Mouse (Mus musculus) heart, embryonic 10.5 days (tissue): ENCODE data around the gene Mxd3. TPM values are rescaled to one million over a fixed set of nuclear protein-coding genes. Genes with fewer than 3 reads are reported as not detected.

Source experiments
- DNase-seq: peaks from one replicate; pipeline ENCODE4 v3.0.0-alpha.2; 2017; ENCODE audit warnings: low spot score
- H3K27ac ChIP-seq: fragments of 300-500 bp; sonication (generic); 2 replicates; pipeline ENCODE4 v1.5.1; 2016; ENCODE audit warnings: mild to moderate bottlenecking
- H3K27me3 ChIP-seq: fragments of 300-500 bp; sonication (generic); 2 replicates; pipeline ENCODE4 v1.6.1; 2016; ENCODE audit warnings: mild to moderate bottlenecking; ENCODE audit not compliant: poor library complexity, insufficient read depth, severe bottlenecking
- H3K36me3 ChIP-seq: fragments of 300-500 bp; sonication (generic); 2 replicates; pipeline ENCODE4 v1.6.1; 2016; ENCODE audit warnings: mild to moderate bottlenecking, moderate library complexity
- H3K4me1 ChIP-seq: fragments of 300-500 bp; sonication (generic); 2 replicates; pipeline ENCODE4 v1.6.1; 2016; ENCODE audit warnings: mild to moderate bottlenecking
- H3K4me3 ChIP-seq: fragments of 300-500 bp; sonication (generic); 2 replicates; pipeline ENCODE4 v1.5.1; 2016; ENCODE audit warnings: mild to moderate bottlenecking, moderate library complexity
- H3K9me3 ChIP-seq: fragments of 300-500 bp; sonication (generic); 2 replicates; pipeline ENCODE4 v1.6.1; 2016; ENCODE audit warnings: mild to moderate bottlenecking, moderate library complexity
- WGBS: fragments of 180-500 bp; shearing (Covaris S2); methylation state at CpG from one replicate; pipeline ENCODE4 v1.1.7; 2016; 5-methylcytosine and 5-hydroxymethylcytosine counted together
- polyA plus RNA-seq: library from polyadenylated mRNA; unstranded; fragments of >200 nt; fragmentation: Nextera tagmentation; extraction: Ambion mirVana; gene quantifications from 2 replicates; pipeline ENCODE4 v1.2.1, GENCODE M21; 2016

Gene Mxd3
- polyA plus RNA-seq, 1 experiment from 2014 or later = 15.0 TPM

GRCm38 (mm10) chr13:55361145-55361544 lies 31.5 kb upstream of the Mxd3 start:
- Histone ChIP-seq H3K27ac (no peak overlapping the region), H3K4me1 (peaks cover 22% of the 10 kb centered on the region), H3K27me3 (peaks cover 6% of the 10 kb centered on the region; the same call in 1 of the 2 replicates), H3K9me3 (no peaks in the 10 kb centered on the region), H3K4me3 (peak overlapping the region; percentile 97), H3K36me3 (peaks cover 48% of the 10 kb centered on the region)
- no peak for DNase-seq

GRCm38 (mm10) chr13:55346745-55347144 lies 17.1 kb upstream of the Mxd3 start:
- WGBS = 87% methylated on average over 11 of the region's 11 CpGs
- DNase-seq = no peak
- H3K27me3 ChIP-seq = no peaks in the 10 kb centered on the region

GRCm38 (mm10) chr13:55344286-55344685 lies 14.7 kb upstream of the Mxd3 start:
- Histone ChIP-seq H3K36me3 (peaks cover 55% of the 10 kb centered on the region), H3K4me1 (no peaks in the 10 kb centered on the region), H3K27ac (no peak overlapping the region), H3K27me3 (no peaks in the 10 kb centered on the region), H3K9me3 (no peaks in the 10 kb centered on the region), H3K4me3 (no peak overlapping the region)
- 91% methylated on average over 7 of the region's 7 CpGs for WGBS
- no peak for DNase-seq

More at GRCm38 (mm10) chr13:55346745-55347144, 17.1 kb upstream of the Mxd3 start:
- no peaks in the 10 kb centered on the region for H3K4me1 ChIP-seq
- H3K27ac ChIP-seq = no peak overlapping the region
- no peak overlapping the region; the same call in 1 of the 2 replicates for H3K4me3 ChIP-seq
- peaks cover 77% of the 10 kb centered on the region for H3K36me3 ChIP-seq
- no peaks in the 10 kb centered on the region for H3K9me3 ChIP-seq

- DNase-seq = no peak
- WGBS = 29% methylated on average over 11 of the region's 11 CpGs
- Histone ChIP-seq H3K4me1 (no peaks in the 10 kb centered on the region), H3K9me3 (no peaks in the 10 kb centered on the region), H3K4me3 (no peak overlapping the region), H3K27me3 (no peaks in the 10 kb centered on the region), H3K36me3 (peaks cover 38% of the 10 kb centered on the region), H3K27ac (no peak overlapping the region)
Observed at GRCm38 (mm10) chr13:55342469-55342868, 12.8 kb upstream of the Mxd3 start.

- H3K9me3 ChIP-seq = no peaks in the 10 kb centered on the region
- H3K4me3 ChIP-seq = no peak overlapping the region
- peaks cover 6% of the 10 kb centered on the region for H3K36me3 ChIP-seq
- no peaks in the 10 kb centered on the region for H3K27me3 ChIP-seq
- WGBS = 29% methylated on average over 2 of the region's 2 CpGs
- DNase-seq = no peak
- H3K4me1 ChIP-seq = no peaks in the 10 kb centered on the region
- no peak overlapping the region for H3K27ac ChIP-seq
Observed at GRCm38 (mm10) chr13:55339259-55339658, 9.6 kb upstream of the Mxd3 start.

- Histone ChIP-seq H3K9me3 (no peaks in the 10 kb centered on the region), H3K4me1 (no peaks in the 10 kb centered on the region), H3K36me3 (no peaks in the 10 kb centered on the region), H3K27me3 (no peaks in the 10 kb centered on the region), H3K4me3 (no peak overlapping the region), H3K27ac (no peak overlapping the region)
- 63% methylated on average over 12 of the region's 12 CpGs for WGBS
- DNase-seq = no peak
Observed at GRCm38 (mm10) chr13:55338131-55339054, 8.8 kb upstream of the Mxd3 start.

- DNase-seq = no peak
- Histone ChIP-seq H3K27me3 (no peaks in the 10 kb centered on the region), H3K9me3 (no peaks in the 10 kb centered on the region), H3K36me3 (no peaks in the 10 kb centered on the region), H3K4me3 (no peak overlapping the region), H3K4me1 (no peaks in the 10 kb centered on the region), H3K27ac (no peak overlapping the region)
- 75% methylated on average over 10 of the region's 10 CpGs for WGBS
Observed at GRCm38 (mm10) chr13:55337341-55337975, 7.8 kb upstream of the Mxd3 start.

- Histone ChIP-seq H3K9me3 (no peaks in the 10 kb centered on the region), H3K27ac (no peak overlapping the region), H3K36me3 (no peaks in the 10 kb centered on the region), H3K4me3 (no peak overlapping the region), H3K4me1 (peaks cover 7% of the 10 kb centered on the region), H3K27me3 (no peaks in the 10 kb centered on the region)
- 76% methylated on average over 4 of the region's 4 CpGs for WGBS
- no peak for DNase-seq
Observed at GRCm38 (mm10) chr13:55335701-55336100, 6.1 kb upstream of the Mxd3 start.

GRCm38 (mm10) chr13:55332331-55332730 lies 2.7 kb upstream of the Mxd3 start:
- H3K36me3 ChIP-seq = no peaks in the 10 kb centered on the region
- no peak overlapping the region for H3K4me3 ChIP-seq
- peaks cover 38% of the 10 kb centered on the region for H3K4me1 ChIP-seq
- H3K9me3 ChIP-seq = no peaks in the 10 kb centered on the region
- 74% methylated on average over 3 of the region's 3 CpGs for WGBS
- peaks cover 7% of the 10 kb centered on the region; the same call in 1 of the 2 replicates for H3K27me3 ChIP-seq
- no peak overlapping the region for H3K27ac ChIP-seq
- DNase-seq = no peak

GRCm38 (mm10) chr13:55330567-55331400 lies 1.2 kb upstream of the Mxd3 start:
- no peak for DNase-seq
- peaks cover 7% of the 10 kb centered on the region; the same call in 1 of the 2 replicates for H3K27me3 ChIP-seq
- 43% methylated on average over 14 of the region's 14 CpGs for WGBS
- H3K27ac ChIP-seq = peak overlapping the region; percentile 96
- no peaks in the 10 kb centered on the region for H3K9me3 ChIP-seq
- peaks cover 6% of the 10 kb centered on the region for H3K36me3 ChIP-seq
- H3K4me1 ChIP-seq = peaks cover 43% of the 10 kb centered on the region
- H3K4me3 ChIP-seq = peak overlapping the region; percentile 82

GRCm38 (mm10) chr13:55329109-55329682 lies 427 bp downstream of the Mxd3 start:
- Histone ChIP-seq H3K27ac (peak overlapping the region; percentile 96), H3K4me3 (peak overlapping the region; percentile 82), H3K27me3 (peaks cover 7% of the 10 kb centered on the region; the same call in 1 of the 2 replicates), H3K9me3 (no peaks in the 10 kb centered on the region), H3K4me1 (peaks cover 43% of the 10 kb centered on the region), H3K36me3 (peaks cover 20% of the 10 kb centered on the region)
- under 1% methylated on average over 28 of the region's 29 CpGs for WGBS
- no peak for DNase-seq

GRCm38 (mm10) chr13:55328641-55329040 lies 982 bp downstream of the Mxd3 start:
- Histone ChIP-seq H3K27me3 (peaks cover 7% of the 10 kb centered on the region; the same call in 1 of the 2 replicates), H3K36me3 (peaks cover 26% of the 10 kb centered on the region), H3K27ac (0 out of 2 replicates have a peak overlapping the region, but pooled peaks have one; percentile 39), H3K9me3 (no peaks in the 10 kb centered on the region), H3K4me1 (peaks cover 48% of the 10 kb centered on the region), H3K4me3 (peak overlapping the region; percentile 82)
- 86% methylated on average over 4 of the region's 4 CpGs for WGBS
- no peak for DNase-seq
